Comparison of ENCODE assay signal across 8 mouse cellular contexts in genomic region chr5:140869034-140869433, GRCm38 (mm10). TPM values are rescaled to one million over a fixed set of nuclear protein-coding genes. Genes with fewer than 3 reads are reported as not detected.
A peak's percentile ranks its signal among the peaks of the same experiment; 100 is the strongest.
DNase-seq lines count a peak whose midpoint lies in the region; ATAC-seq lines count a peak whose summit lies in the region.

No protein-coding gene starts in this region.

- no peak overlapping the region for H3K4me3 ChIP-seq in forebrain, embryonic 14.5 days (ENCODE audit: low read depth, low read length)
- H3K4me3 ChIP-seq in forebrain, embryonic 15.5 days: no peak overlapping the region

- no peaks in the 10 kb centered on the region for H3K36me3 ChIP-seq in forebrain, embryonic 14.5 days (ENCODE audit: control insufficient read depth, insufficient read depth, low read length)
- no peaks in the 10 kb centered on the region for H3K36me3 ChIP-seq in forebrain, embryonic 15.5 days

- WGBS in forebrain, embryonic 14.5 days: 59% methylated on average over 2 of the region's 2 CpGs
- WGBS in forebrain, embryonic 15.5 days: 68% methylated on average over 2 of the region's 2 CpGs

- no peak overlapping the region for H3K4me2 ChIP-seq in forebrain, embryonic 14.5 days (ENCODE audit: low read length)
- no peak overlapping the region for H3K4me2 ChIP-seq in forebrain, embryonic 15.5 days (replicated peaks)

- no peak for ATAC-seq in forebrain, embryonic 14.5 days
- no peak for ATAC-seq in forebrain, embryonic 15.5 days (replicated peaks)
- no peak for ATAC-seq in inflammation-experienced regulatory T-cells, adult 6 months

- no peak overlapping the region for H3K9ac ChIP-seq in forebrain, embryonic 14.5 days (ENCODE audit: low read length)
- H3K9ac ChIP-seq in forebrain, embryonic 15.5 days (replicated peaks): no peak overlapping the region

- H3K27me3 ChIP-seq in forebrain, embryonic 14.5 days (replicated peaks; ENCODE audit: control insufficient read depth, insufficient read depth, low read length): no peaks in the 10 kb centered on the region; the same call in 1 of the 2 replicates
- H3K27me3 ChIP-seq in forebrain, embryonic 15.5 days: no peaks in the 10 kb centered on the region

- DNase-seq in forebrain, embryonic 14.5 days (ENCODE audit: low spot score): peak; percentile 83
- peak; percentile 75 for DNase-seq in 3T3-L1 (ENCODE audit: low read depth, low spot score)
- DNase-seq in adipocyte (ENCODE audit: low spot score): peak; percentile 44
- DNase-seq in forelimb bud, embryonic 11.5 days (ENCODE audit: low read depth, low spot score): peak; percentile 70
- DNase-seq in left cerebral cortex, adult 11 months (ENCODE audit: low spot score): peak; percentile 37
- peak; percentile 89 for DNase-seq in naive thymus-derived CD4-positive, alpha-beta T cell, adult 2 months (ENCODE audit: low read depth)

- 0 out of 2 replicates have a peak, but pooled peaks cover 3% of the 10 kb centered on the region for H3K4me1 ChIP-seq in forebrain, embryonic 14.5 days (ENCODE audit: control insufficient read depth, insufficient read depth, low read length)
- H3K4me1 ChIP-seq in forebrain, embryonic 15.5 days: peaks cover 4% of the 10 kb centered on the region; the same call in 1 of the 2 replicates

- no peaks in the 10 kb centered on the region for H3K9me3 ChIP-seq in forebrain, embryonic 14.5 days (replicated peaks; ENCODE audit: control insufficient read depth, low read length)
- H3K9me3 ChIP-seq in forebrain, embryonic 15.5 days: no peaks in the 10 kb centered on the region

- H3K27ac ChIP-seq in forebrain, embryonic 14.5 days (ENCODE audit: low read depth, low read length): no peak overlapping the region
- no peak overlapping the region for H3K27ac ChIP-seq in forebrain, embryonic 15.5 days (replicated peaks)

RNA-seq across cellular contexts. Expression of gene Gna12, which starts 38.8 kb away (rescaled TPM):
- polyA plus RNA-seq in forebrain, embryonic 14.5 days (2014; fragmentation: Nextera tagmentation; extraction: Ambion mirVana): 17.4 and 19.9 TPM in 2 replicates
- polyA plus RNA-seq in forebrain, embryonic 15.5 days (2015; fragmentation: Nextera tagmentation; extraction: Ambion mirVana): 26.3 and 65.4 TPM in 2 replicates
- 1 to 10 TPM; 2.1 to 6.0 (median 5.9) TPM for polyA plus RNA-seq in inflammation-experienced regulatory T-cells, adult 6 months (2017; shearing (Covaris generic))

Comparison
In these comparisons a context has a peak if more than half of its experiments do, and no peak if none do; other contexts are left out.
1. DNase-seq: peak in every context shown above with its lines; median percentile 89 in naive thymus-derived CD4-positive, alpha-beta T cell, adult 2 months; 83 in forebrain, embryonic 14.5 days; 75 in 3T3-L1; 70 in forelimb bud, embryonic 11.5 days; 44 in adipocyte; 37 in left cerebral cortex, adult 11 months.